Mouse (Mus musculus): ENCODE data around the gene Iars.
"Not testable (repeated sequence)": the region's sequence is repeated elsewhere in the genome, so short reads cannot be mapped to it uniquely, and the experiment has no call there.

Gene Iars

GRCm38 (mm10) chr13:49736430-49736829, 54.5 kb downstream of the Iars start:
- DNase-seq (ENCODE audit: low spot score in 2 of 2) = no peak

- DNase-seq (ENCODE audit: low spot score in 2 of 2) = no peak
These were observed 56.1 kb downstream of the Iars start for GRCm38 (mm10) chr13:49738011-49738410.

GRCm38 (mm10) chr13:49741285-49742040, 59.6 kb downstream of the Iars start:
- DNase-seq (ENCODE audit: low spot score in 2 of 2) = no peak

GRCm38 (mm10) chr13:49756591-49756990, 74.7 kb downstream of the Iars start:
- DNase-seq (ENCODE audit: low spot score in 2 of 2) = no peak

GRCm38 (mm10) chr13:49757966-49758365, 76.1 kb downstream of the Iars start:
- DNase-seq (ENCODE audit: low spot score in 2 of 2) = no peak

- no peak for DNase-seq (ENCODE audit: low spot score in 2 of 2)
These were observed 78.8 kb downstream of the Iars start for GRCm38 (mm10) chr13:49760675-49761074.

- DNase-seq (ENCODE audit: low spot score in 2 of 2) = no peak
These were observed 80.3 kb downstream of the Iars start for GRCm38 (mm10) chr13:49762208-49762607.

- no peak for DNase-seq (ENCODE audit: low spot score in 2 of 2)
These were observed 83.4 kb downstream of the Iars start for GRCm38 (mm10) chr13:49765306-49765705.

- no peak for DNase-seq (ENCODE audit: low spot score in 2 of 2)
These were observed 84.4 kb downstream of the Iars start for GRCm38 (mm10) chr13:49766269-49766668.

GRCm38 (mm10) chr13:49768048-49768447, 86.1 kb downstream of the Iars start:
- no peak for DNase-seq (ENCODE audit: low spot score in 2 of 2)

GRCm38 (mm10) chr13:49769111-49769510, 87.2 kb downstream of the Iars start:
- DNase-seq (ENCODE audit: low spot score in 2 of 2) = no peak

GRCm38 (mm10) chr13:49771536-49771935, 89.6 kb downstream of the Iars start:
- DNase-seq (ENCODE audit: low spot score in 2 of 2) = not testable (repeated sequence)

All from cerebellum, postnatal 4 days (tissue).